10 mouse cellular contexts compared by ENCODE assay signal in genomic region chr10:127062503-127062902, GRCm38 (mm10). TPM values are rescaled to one million over a fixed set of nuclear protein-coding genes. Genes with fewer than 3 reads are reported as not detected.
A peak's percentile ranks its signal among the peaks of the same experiment; 100 is the strongest.
DNase-seq lines count a peak whose midpoint lies in the region; ATAC-seq and TF ChIP-seq lines count a peak whose summit lies in the region.
"Had no signal": no experiment of that assay in that cellular context is flagged by ENCODE, and none has a peak within 500 bp of the region (broad histone marks: within the 10 kb centered on the region; RNA-seq: fewer than 3 reads in every experiment).

No protein-coding gene starts in this region.

- peaks cover 14% of the 10 kb centered on the region; the same call in 1 of the 2 replicates for H3K36me3 ChIP-seq in lung, postnatal 0 days (ENCODE audit: insufficient read depth, low read length)
- H3K36me3 ChIP-seq in liver, embryonic 13.5 days: peaks cover 31% of the 10 kb centered on the region
- peaks cover 34% of the 10 kb centered on the region for H3K36me3 ChIP-seq in neural tube, embryonic 15.5 days

- no peak overlapping the region for H3K4me3 ChIP-seq in lung, postnatal 0 days (ENCODE audit: low read depth, low read length)
- no peak overlapping the region for H3K4me3 ChIP-seq in lung, adult 2 months (replicated peaks; ENCODE audit: extremely low read depth, low read depth, low read length)
- H3K4me3 ChIP-seq in liver, embryonic 13.5 days (replicated peaks): 0 out of 2 replicates have a peak overlapping the region, but pooled peaks have one; percentile 80
- H3K4me3 ChIP-seq in neural tube, embryonic 15.5 days (replicated peaks): no peak overlapping the region

- peak; percentile 39 for DNase-seq in cerebellum, adult 11-12 months
- no peak for DNase-seq in cerebellum, adult 11 months
- DNase-seq in lung, postnatal 0 days (ENCODE audit: low spot score): peak; percentile 69
- no peak for DNase-seq in lung, adult 2 months
- DNase-seq in liver, embryonic 13.5 days: no peak
- DNase-seq in left cerebral cortex, postnatal 10 days (ENCODE audit: extremely low spot score in 1 of 2, low spot score in 2 of 2): no peak
- no peak for DNase-seq in layer of hippocampus, postnatal 36 days

- 0 out of 2 replicates have a peak overlapping the region, but pooled peaks have one; percentile 23 for H3K27ac ChIP-seq in lung, postnatal 0 days (ENCODE audit: low read length)
- no peak overlapping the region for H3K27ac ChIP-seq in liver, embryonic 13.5 days
- peak overlapping the region; percentile 81 for H3K27ac ChIP-seq in neural tube, embryonic 15.5 days (replicated peaks)
- H3K27ac ChIP-seq: kidney, postnatal 0 days had no signal

- ATAC-seq in lung, postnatal 0 days: no peak
- ATAC-seq in liver, embryonic 13.5 days (ENCODE audit: low read depth): no peak
- no peak for ATAC-seq in neural tube, embryonic 15.5 days (ENCODE audit: low FRiP score)

- no peak for TF ChIP-seq POLR2A in lung, adult 2 months (IDR thresholded peaks at IDR 0.05; ENCODE audit: borderline replicate concordance, extremely low read depth, low read depth, low read length)

- H3K4me1 ChIP-seq in lung, postnatal 0 days (ENCODE audit: insufficient read depth, low read depth, low read length): peaks cover 6% of the 10 kb centered on the region; the same call in 1 of the 2 replicates
- peaks cover 9% of the 10 kb centered on the region; the same call in 1 of the 2 replicates for H3K4me1 ChIP-seq in lung, adult 2 months (ENCODE audit: control insufficient read depth, insufficient read depth, low read length)
- peaks cover 73% of the 10 kb centered on the region for H3K4me1 ChIP-seq in liver, embryonic 13.5 days (replicated peaks)
- H3K4me1 ChIP-seq in neural tube, embryonic 15.5 days: peaks cover 56% of the 10 kb centered on the region

- intact Hi-C loops in left cerebral cortex, postnatal 10 days (cut with DNase I): no loop called here

- WGBS in lung, postnatal 0 days: 60% methylated on average over 5 of the region's 5 CpGs
- 57% methylated on average over 5 of the region's 5 CpGs for WGBS in lung, adult 2 months
- WGBS in liver, embryonic 13.5 days (ENCODE audit: insufficient replicate concordance): 58% methylated on average over 5 of the region's 5 CpGs
- WGBS in neural tube, embryonic 15.5 days: 83% methylated on average over 5 of the region's 5 CpGs

- no peak for TF ChIP-seq EP300 in lung, postnatal 0 days (IDR thresholded peaks at IDR 0.05)

- H3K9ac ChIP-seq in lung, postnatal 0 days (replicated peaks; ENCODE audit: low read depth): no peak overlapping the region
- H3K9ac ChIP-seq in liver, embryonic 13.5 days: no peak overlapping the region
- H3K9ac ChIP-seq in neural tube, embryonic 15.5 days (replicated peaks): no peak overlapping the region

- no peaks in the 10 kb centered on the region for H3K9me3 ChIP-seq in lung, postnatal 0 days (ENCODE audit: low read length)
- no peaks in the 10 kb centered on the region for H3K9me3 ChIP-seq in liver, embryonic 13.5 days (replicated peaks)
- H3K9me3 ChIP-seq in neural tube, embryonic 15.5 days (replicated peaks): no peaks in the 10 kb centered on the region

- 0 out of 2 replicates have a peak, but pooled peaks cover 7% of the 10 kb centered on the region for H3K27me3 ChIP-seq in lung, postnatal 0 days (replicated peaks; ENCODE audit: insufficient read depth, low read length)
- peaks cover 53% of the 10 kb centered on the region for H3K27me3 ChIP-seq in liver, embryonic 13.5 days
- no peaks in the 10 kb centered on the region for H3K27me3 ChIP-seq in neural tube, embryonic 15.5 days (replicated peaks)

- no peak overlapping the region for H3K4me2 ChIP-seq in lung, postnatal 0 days (replicated peaks; ENCODE audit: low read depth, low read length)
- peak overlapping the region; percentile 95 for H3K4me2 ChIP-seq in liver, embryonic 13.5 days
- H3K4me2 ChIP-seq in neural tube, embryonic 15.5 days: peak overlapping the region; percentile 89

- no peak for TF ChIP-seq CTCF in lung, postnatal 0 days (IDR thresholded peaks at IDR 0.05)
- TF ChIP-seq CTCF in lung, adult 2 months (IDR thresholded peaks at IDR 0.05; ENCODE audit: insufficient read depth, low read length): no peak

RNA-seq across cellular contexts. Expression of gene Cdk4, which starts 0.8 kb away (rescaled TPM):
- polyA plus RNA-seq in lung, postnatal 0 days (2015; fragmentation: Nextera tagmentation; extraction: Ambion mirVana): 358 and 362 TPM in 2 replicates
- polyA plus RNA-seq in lung, adult 2 months (2012; rRNA removed): 151 and 182 TPM in 2 replicates
- polyA plus RNA-seq in liver, embryonic 13.5 days (2015; fragmentation: Nextera tagmentation; extraction: Ambion mirVana): 645 and 664 TPM in 2 replicates
- 551 and 796 TPM in 2 replicates for polyA plus RNA-seq in neural tube, embryonic 15.5 days (2015; fragmentation: Nextera tagmentation; extraction: Ambion mirVana)
- 100 to 1,000 TPM; 114 to 123 TPM for total RNA-seq in left cerebral cortex, postnatal 10 days (2021)
- 10 to 100 TPM; 93.5 to 97.5 TPM for total RNA-seq in layer of hippocampus, postnatal 36 days (2021)

RNA-seq across cellular contexts. Expression of gene March9, which starts 2.5 kb away (rescaled TPM):
- polyA plus RNA-seq in lung, postnatal 0 days (2015; fragmentation: Nextera tagmentation; extraction: Ambion mirVana): 0.63 and 0.86 TPM in 2 replicates
- polyA plus RNA-seq in lung, adult 2 months (2012; rRNA removed): 5.4 and 6.1 TPM in 2 replicates
- 0.07 TPM in 1 of 2 replicates, not detected in the other for polyA plus RNA-seq in liver, embryonic 13.5 days (2015; fragmentation: Nextera tagmentation; extraction: Ambion mirVana)
- polyA plus RNA-seq in neural tube, embryonic 15.5 days (2015; fragmentation: Nextera tagmentation; extraction: Ambion mirVana): 5.9 and 7.4 TPM in 2 replicates
- 10 to 100 TPM; 49.6 to 49.8 TPM for total RNA-seq in left cerebral cortex, postnatal 10 days (2021)
- 10 to 100 TPM; 21.3 to 21.6 TPM for total RNA-seq in layer of hippocampus, postnatal 36 days (2021)

RNA-seq across cellular contexts. Expression of gene Tspan31, which starts 7.6 kb away (rescaled TPM):
- polyA plus RNA-seq in lung, postnatal 0 days (2015; fragmentation: Nextera tagmentation; extraction: Ambion mirVana): 99.5 and 110 TPM in 2 replicates
- polyA plus RNA-seq in lung, adult 2 months (2012; rRNA removed): 60.8 and 99.3 TPM in 2 replicates
- polyA plus RNA-seq in liver, embryonic 13.5 days (2015; fragmentation: Nextera tagmentation; extraction: Ambion mirVana): 69.4 and 77.7 TPM in 2 replicates
- polyA plus RNA-seq in neural tube, embryonic 15.5 days (2015; fragmentation: Nextera tagmentation; extraction: Ambion mirVana): 108 and 123 TPM in 2 replicates
- total RNA-seq in left cerebral cortex, postnatal 10 days (2021): 10 to 100 TPM; 65.2 to 67.9 TPM
- total RNA-seq in layer of hippocampus, postnatal 36 days (2021): 10 to 100 TPM; 57.4 to 61.5 TPM

RNA-seq across cellular contexts. Expression of gene Agap2, which starts 12.6 kb away (rescaled TPM):
- polyA plus RNA-seq in lung, postnatal 0 days (2015; fragmentation: Nextera tagmentation; extraction: Ambion mirVana): 0.04 and 0.32 TPM in 2 replicates
- 5.2 and 7.7 TPM in 2 replicates for polyA plus RNA-seq in lung, adult 2 months (2012; rRNA removed)
- 0.41 and 0.85 TPM in 2 replicates for polyA plus RNA-seq in liver, embryonic 13.5 days (2015; fragmentation: Nextera tagmentation; extraction: Ambion mirVana)
- 4.6 and 5.3 TPM in 2 replicates for polyA plus RNA-seq in neural tube, embryonic 15.5 days (2015; fragmentation: Nextera tagmentation; extraction: Ambion mirVana)
- total RNA-seq in left cerebral cortex, postnatal 10 days (2021): 100 to 1,000 TPM; 558 to 572 TPM
- total RNA-seq in layer of hippocampus, postnatal 36 days (2021): 100 to 1,000 TPM; 778 to 800 TPM

RNA-seq across cellular contexts. Expression of gene Cyp27b1, which starts 14.5 kb away (rescaled TPM):
- polyA plus RNA-seq in lung, postnatal 0 days (2015; fragmentation: Nextera tagmentation; extraction: Ambion mirVana): 0.13 TPM in 1 of 2 replicates, not detected in the other
- polyA plus RNA-seq in lung, adult 2 months (2012; rRNA removed): 0.14 and 0.26 TPM in 2 replicates
- not detected in 2 replicates for polyA plus RNA-seq in liver, embryonic 13.5 days (2015; fragmentation: Nextera tagmentation; extraction: Ambion mirVana)
- polyA plus RNA-seq in neural tube, embryonic 15.5 days (2015; fragmentation: Nextera tagmentation; extraction: Ambion mirVana): 0.11 and 0.14 TPM in 2 replicates
- under 1 TPM; 0.36 to 0.49 TPM for total RNA-seq in left cerebral cortex, postnatal 10 days (2021)
- 1 to 10 TPM; 1.6 to 1.7 TPM for total RNA-seq in layer of hippocampus, postnatal 36 days (2021)
- polyA plus RNA-seq: limb, embryonic 11.5 days had no signal

Comparison
In these comparisons a context has a peak if more than half of its experiments do, and no peak if none do; other contexts are left out.
1. DNase-seq: peak in cerebellum, adult 11-12 months (single experiment) and lung, postnatal 0 days (single experiment); none in cerebellum, adult 11 months (single experiment), lung, adult 2 months (single experiment), liver, embryonic 13.5 days (single experiment), left cerebral cortex, postnatal 10 days (0 of 2) and layer of hippocampus, postnatal 36 days (0 of 2).